Mouse (Mus musculus) lung, embryonic 15.5 days (tissue): ENCODE results near the gene Cdc42bpb. TPM values are rescaled to one million over a fixed set of nuclear protein-coding genes. Genes with fewer than 3 reads are reported as not detected.

ENCODE experiments used
- ATAC-seq: fragments of 200-750 bp; cut with Nextera tagmentation; 2 replicates; pipeline ENCODE4 v1.8.0; 2017; ENCODE audit warnings: moderate number of reproducible peaks, borderline replicate concordance; ENCODE audit not compliant: low FRiP score, low TSS enrichment; ENCODE audit errors: extremely low read depth
- H3K27ac ChIP-seq: fragments of 300-500 bp; sonication (generic); 2 replicates; pipeline ENCODE4 v1.5.1; 2015; ENCODE audit warnings: moderate library complexity, mild to moderate bottlenecking, inconsistent platforms
- H3K27me3 ChIP-seq: fragments of 300-500 bp; sonication (generic); 2 replicates; pipeline ENCODE4 v1.6.1; 2015; ENCODE audit warnings: inconsistent platforms
- H3K36me3 ChIP-seq: fragments of 300-500 bp; sonication (generic); 2 replicates; pipeline ENCODE4 v1.6.1; 2015; ENCODE audit warnings: inconsistent platforms
- H3K4me1 ChIP-seq: fragments of 300-500 bp; sonication (generic); 2 replicates; pipeline ENCODE4 v1.6.1; 2015; ENCODE audit warnings: inconsistent platforms
- H3K4me2 ChIP-seq: fragments of 300-500 bp; sonication (generic); 2 replicates; pipeline ENCODE4 v1.6.1; 2015; ENCODE audit warnings: inconsistent platforms, mild to moderate bottlenecking, moderate library complexity
- H3K4me3 ChIP-seq: fragments of 300-500 bp; sonication (generic); 2 replicates; pipeline ENCODE4 v1.5.1; 2015; ENCODE audit warnings: mild to moderate bottlenecking, inconsistent platforms
- H3K9ac ChIP-seq: fragments of 300-500 bp; sonication (generic); 2 replicates; pipeline ENCODE4 v1.6.1; 2015; ENCODE audit warnings: inconsistent platforms
- H3K9me3 ChIP-seq: fragments of 300-500 bp; sonication (generic); 2 replicates; pipeline ENCODE4 v1.6.1; 2016; ENCODE audit warnings: inconsistent platforms
- WGBS: fragments of 180-500 bp; shearing (Covaris S2); methylation state at CpG from one replicate; pipeline ENCODE4 v1.1.7; 2015; 5-methylcytosine and 5-hydroxymethylcytosine counted together
- polyA plus RNA-seq: library from polyadenylated mRNA; unstranded; fragments of >200 nt; fragmentation: Nextera tagmentation; extraction: Ambion mirVana; gene quantifications from 2 replicates; pipeline ENCODE4 v1.2.1, GENCODE M21; 2015

Gene Cdc42bpb
- polyA plus RNA-seq, result 31.8 and 32.2 TPM in 2 replicates

DNA sequence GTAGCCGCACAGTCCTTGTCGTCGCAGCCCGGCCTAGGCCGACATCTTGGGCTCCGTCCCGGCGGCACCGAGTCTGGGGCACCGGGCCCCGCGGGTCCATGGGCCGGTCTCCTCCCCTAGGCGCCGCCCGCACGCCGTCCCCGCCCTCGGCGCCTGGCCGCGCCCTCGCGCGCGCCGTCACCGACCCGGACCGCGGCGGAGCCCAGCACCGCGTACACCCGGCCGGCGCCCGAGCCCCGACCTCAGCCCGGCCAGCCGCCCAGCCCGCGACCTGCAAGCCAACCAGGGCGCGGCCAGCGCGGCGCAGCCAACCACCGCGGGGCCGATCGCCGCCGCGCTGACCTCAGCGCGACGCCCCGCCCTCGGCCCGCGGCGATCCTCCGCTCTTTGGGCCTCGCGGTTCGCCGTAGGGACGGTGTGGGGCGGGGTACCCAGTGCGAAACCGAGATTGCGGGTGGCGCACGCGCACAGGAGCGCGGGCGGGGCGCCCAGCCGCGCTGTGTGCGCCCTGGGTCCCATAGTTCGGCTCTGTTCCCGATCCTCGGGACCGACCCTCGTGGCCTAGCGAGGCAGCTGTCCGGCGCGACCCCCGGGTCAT, at the start of gene Cdc42bpb:
TSS of gene Cdc42bpb (minus strand) at position 343 of the 598 bp plus-strand sequence.
- Histone ChIP-seq H3K36me3 (no peaks in the 10 kb centered on the region), H3K27ac (peak within 1 kb of the TSS; percentile 93), H3K4me1 (peaks cover 31% of the 10 kb centered on the region), H3K9ac (peak within 1 kb of the TSS; percentile 93), H3K9me3 (no peaks in the 10 kb centered on the region), H3K4me2 (peak within 1 kb of the TSS; percentile 88), H3K4me3 (peak within 1 kb of the TSS; percentile 78), H3K27me3 (no peaks in the 10 kb centered on the region)
- under 1% methylated on average over 82 of the region's 94 CpGs for WGBS
- peak; percentile 93 for ATAC-seq

DNA sequence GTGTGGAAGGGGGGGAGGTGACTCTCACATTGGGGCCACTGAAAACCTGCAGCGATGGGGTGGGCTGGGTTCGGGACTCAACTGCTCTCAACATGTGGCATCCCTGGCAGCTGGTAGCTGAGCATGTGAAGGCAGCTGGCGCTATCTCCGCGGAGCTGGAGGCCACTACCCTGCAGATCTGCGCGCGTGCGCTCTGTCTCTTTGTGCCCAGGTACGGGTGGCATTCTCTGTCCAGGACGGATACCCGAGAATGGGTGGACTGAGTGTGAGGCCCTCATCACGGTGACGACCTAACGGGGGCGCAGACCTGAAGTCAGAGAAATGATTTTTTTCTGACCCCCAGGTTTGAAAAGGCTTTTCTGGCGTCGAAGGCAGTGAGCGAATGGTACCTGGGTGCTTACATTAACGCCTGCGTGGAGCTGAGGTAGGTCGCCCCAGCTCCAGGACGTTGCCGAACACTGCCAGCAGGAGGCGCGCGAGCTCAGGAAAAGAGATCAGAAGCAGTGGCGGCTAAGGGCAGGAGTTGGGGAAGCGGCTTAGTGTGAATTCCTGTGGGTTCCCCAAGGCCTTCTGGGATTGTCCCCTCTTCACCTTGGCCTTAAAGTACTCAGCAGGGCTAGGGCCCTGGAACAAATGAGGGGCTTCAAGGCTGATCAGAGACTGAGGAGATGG, 48.4 kb upstream of the Cdc42bpb start:
- peak; percentile 9; the same call in 1 of the 2 replicates for ATAC-seq
- Histone ChIP-seq H3K27me3 (peaks cover 88% of the 10 kb centered on the region), H3K36me3 (no peaks in the 10 kb centered on the region), H3K4me1 (peaks cover 59% of the 10 kb centered on the region), H3K4me3 (no peak overlapping the region), H3K9me3 (no peaks in the 10 kb centered on the region), H3K9ac (no peak overlapping the region), H3K4me2 (no peak overlapping the region), H3K27ac (no peak overlapping the region)
- 18% methylated on average over 29 of the region's 29 CpGs for WGBS

DNA sequence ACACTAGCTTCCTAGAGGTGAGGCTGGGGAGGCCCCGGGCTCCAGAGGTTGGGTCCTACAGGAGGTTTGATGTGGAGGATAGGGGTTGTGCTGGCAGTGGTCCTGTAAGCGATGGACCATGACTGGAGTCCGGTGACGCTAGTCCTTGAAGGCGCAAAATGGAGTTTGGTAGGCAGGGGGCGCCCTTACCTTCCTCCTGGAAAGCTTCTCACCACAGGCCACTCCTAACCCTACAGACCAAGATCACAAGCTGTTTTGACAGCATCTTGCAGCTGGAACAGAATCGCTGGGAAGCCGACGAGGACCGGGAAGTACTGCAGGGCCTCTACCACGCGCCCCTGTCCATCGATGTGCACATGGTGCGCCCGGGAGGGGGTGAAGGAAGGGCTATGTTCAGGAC, 47.7 kb upstream of the Cdc42bpb start:
- Histone ChIP-seq H3K27me3 (peaks cover 82% of the 10 kb centered on the region), H3K36me3 (no peaks in the 10 kb centered on the region), H3K4me3 (no peak overlapping the region), H3K4me2 (no peak overlapping the region; the same call in 1 of the 2 replicates), H3K27ac (no peak overlapping the region), H3K4me1 (peaks cover 59% of the 10 kb centered on the region), H3K9me3 (no peaks in the 10 kb centered on the region), H3K9ac (no peak overlapping the region)
- WGBS, result 2% methylated on average over 15 of the region's 15 CpGs
- no peak for ATAC-seq

DNA sequence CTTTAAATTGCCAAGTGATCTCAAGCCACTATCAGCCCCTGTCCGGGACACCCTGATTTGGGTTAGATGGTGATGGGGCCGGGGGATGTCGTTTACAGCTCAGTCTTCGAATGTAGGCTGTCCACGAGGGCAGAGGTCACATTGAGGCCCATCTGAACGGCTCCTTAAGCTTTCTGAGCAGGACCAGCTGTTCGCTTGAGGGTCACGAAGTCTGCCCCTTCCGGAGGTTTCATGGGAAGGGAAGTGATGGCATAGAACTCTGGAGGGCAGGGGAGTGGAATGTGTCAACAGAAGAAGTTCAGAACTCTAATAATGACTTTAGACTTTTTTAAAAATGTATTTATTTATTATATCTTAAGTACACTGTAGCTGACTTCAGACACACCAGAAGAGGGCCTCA, 47.0 kb upstream of the Cdc42bpb start:
- Histone ChIP-seq H3K27me3 (peaks cover 75% of the 10 kb centered on the region), H3K4me1 (peaks cover 52% of the 10 kb centered on the region), H3K27ac (no peak overlapping the region), H3K36me3 (no peaks in the 10 kb centered on the region), H3K9me3 (no peaks in the 10 kb centered on the region), H3K4me3 (no peak overlapping the region), H3K9ac (no peak overlapping the region), H3K4me2 (no peak overlapping the region)
- 25% methylated on average over 9 of the region's 9 CpGs for WGBS
- ATAC-seq, result no peak

DNA sequence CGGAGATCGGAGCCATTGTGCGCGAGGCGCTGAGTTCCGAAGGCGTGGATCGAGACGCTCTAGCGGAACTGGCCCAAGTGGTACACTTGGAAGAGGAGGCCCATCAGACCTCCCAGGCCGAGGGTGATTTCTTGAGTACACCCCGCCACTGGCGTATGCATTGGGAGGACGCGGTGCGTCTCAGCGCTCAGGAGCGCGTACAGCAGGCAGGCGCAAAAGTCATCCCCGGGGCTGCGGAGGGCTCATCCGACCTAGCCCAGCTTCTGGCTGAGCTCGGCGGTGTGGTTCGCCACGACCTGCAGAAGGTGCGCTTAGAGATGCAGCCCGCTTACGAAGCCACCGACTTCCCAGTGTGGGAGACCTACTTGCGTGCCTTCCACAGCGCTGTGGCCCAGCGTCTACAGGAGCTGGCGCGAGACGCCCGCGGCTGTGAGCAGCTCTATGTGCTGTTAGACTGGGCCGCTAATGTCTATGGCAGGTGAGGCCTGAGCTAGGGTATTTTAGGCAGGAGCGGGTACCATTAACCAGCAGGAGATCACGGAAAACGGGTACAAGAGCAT, 46.1 kb upstream of the Cdc42bpb start:
- H3K27ac ChIP-seq, result no peak overlapping the region
- H3K9ac ChIP-seq, result no peak overlapping the region
- H3K4me1 ChIP-seq, result peaks cover 43% of the 10 kb centered on the region
- 11% methylated on average over 43 of the region's 43 CpGs for WGBS
- no peaks in the 10 kb centered on the region for H3K9me3 ChIP-seq
- ATAC-seq, result no peak
- peaks cover 66% of the 10 kb centered on the region for H3K27me3 ChIP-seq
- 0 out of 2 replicates have a peak overlapping the region, but pooled peaks have one; percentile 5 for H3K4me3 ChIP-seq
- peak overlapping the region; percentile 41 for H3K4me2 ChIP-seq
- no peaks in the 10 kb centered on the region for H3K36me3 ChIP-seq

DNA sequence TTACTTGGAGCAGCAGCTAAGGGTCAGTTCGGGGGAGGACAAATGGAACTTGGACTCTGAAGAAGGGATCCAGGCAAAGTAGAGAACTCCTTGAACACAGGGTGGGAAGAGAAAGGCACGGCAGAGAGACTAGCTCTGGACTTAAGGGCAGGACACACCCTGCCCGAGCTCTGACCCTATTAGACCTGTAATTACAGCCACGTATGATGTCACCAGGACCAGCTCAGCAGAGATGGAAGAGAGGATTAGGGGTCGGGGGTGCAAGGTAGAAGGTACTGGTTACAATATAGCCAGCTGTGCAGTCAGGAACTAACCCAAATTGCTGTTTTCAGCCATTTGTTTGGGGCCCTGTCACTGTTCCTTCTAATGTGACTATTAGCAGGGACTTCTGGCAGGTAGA, 45.3 kb upstream of the Cdc42bpb start:
- ATAC-seq, result no peak
- H3K9ac ChIP-seq, result no peak overlapping the region
- H3K4me2 ChIP-seq, result no peak overlapping the region
- H3K4me1 ChIP-seq, result peaks cover 40% of the 10 kb centered on the region
- H3K36me3 ChIP-seq, result no peaks in the 10 kb centered on the region
- no peak overlapping the region for H3K4me3 ChIP-seq
- H3K27ac ChIP-seq, result no peak overlapping the region
- WGBS, result 70% methylated on average over 5 of the region's 5 CpGs
- no peaks in the 10 kb centered on the region for H3K9me3 ChIP-seq
- H3K27me3 ChIP-seq, result peaks cover 58% of the 10 kb centered on the region

DNA sequence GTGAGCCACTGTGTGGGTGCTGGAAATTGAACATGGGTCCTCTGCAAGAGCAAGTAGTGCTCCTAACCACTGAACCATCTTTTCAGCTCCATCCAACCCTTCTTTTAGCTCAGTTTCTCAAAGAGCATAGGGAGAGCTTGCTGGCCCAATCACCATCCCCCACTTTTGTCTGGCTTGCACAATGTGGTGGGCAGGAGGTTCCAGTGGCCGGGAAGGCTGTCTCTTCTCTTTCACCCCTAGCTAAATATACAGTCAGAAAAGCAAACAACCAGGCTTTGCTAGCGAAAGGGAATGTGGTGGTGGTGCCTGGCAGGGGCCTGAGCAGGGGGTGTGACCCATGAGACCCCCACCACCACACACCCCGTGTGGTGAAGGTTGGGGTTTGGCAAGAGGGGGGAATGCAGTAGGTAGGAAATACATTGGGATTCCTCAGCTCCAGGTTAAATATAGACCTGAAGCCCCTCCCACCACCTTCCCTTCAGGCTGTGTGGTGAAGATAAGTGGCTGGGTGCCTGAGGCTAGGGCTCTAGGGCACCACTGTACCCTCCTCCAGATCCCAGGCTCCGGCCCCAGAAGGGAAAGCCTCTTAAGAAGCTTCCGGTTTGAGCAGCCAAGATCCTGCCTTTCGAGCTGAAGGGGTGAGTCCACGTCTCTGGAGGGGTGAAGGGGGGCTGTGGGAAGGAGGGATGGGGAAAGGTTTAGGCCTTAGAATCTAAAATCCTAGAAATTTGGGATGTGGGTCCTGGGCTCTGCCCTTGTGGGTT, 43.6 kb upstream of the Cdc42bpb start:
- peaks cover 44% of the 10 kb centered on the region for H3K27me3 ChIP-seq
- WGBS, result 19% methylated on average over 7 of the region's 7 CpGs
- H3K36me3 ChIP-seq, result no peaks in the 10 kb centered on the region
- H3K9ac ChIP-seq, result no peak overlapping the region
- ATAC-seq, result peak; percentile 50
- no peak overlapping the region; the same call in 1 of the 2 replicates for H3K4me3 ChIP-seq
- H3K27ac ChIP-seq, result peak overlapping the region; percentile 30; the same call in 1 of the 2 replicates
- H3K9me3 ChIP-seq, result no peaks in the 10 kb centered on the region
- H3K4me2 ChIP-seq, result no peak overlapping the region
- peaks cover 52% of the 10 kb centered on the region for H3K4me1 ChIP-seq

DNA sequence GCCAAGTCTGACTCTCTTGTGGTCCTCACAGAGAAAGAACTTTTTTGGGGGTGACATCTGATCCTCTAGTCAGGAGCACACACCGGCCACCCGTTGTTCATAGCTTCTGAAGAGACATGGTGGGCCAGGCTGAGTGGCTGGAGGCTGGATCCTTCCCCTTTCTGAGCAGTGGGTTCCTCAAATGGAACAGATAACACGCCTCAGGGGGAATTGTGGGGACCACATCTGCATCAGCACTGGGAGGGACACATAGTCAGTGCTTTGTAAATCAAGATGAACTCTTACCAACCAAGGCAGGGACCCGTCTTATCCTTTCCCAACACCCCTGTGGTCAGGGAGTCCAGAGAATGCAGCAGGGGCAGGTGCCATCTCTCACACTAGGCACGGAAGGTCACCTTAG, 42.4 kb upstream of the Cdc42bpb start:
- H3K4me1 ChIP-seq, result peaks cover 44% of the 10 kb centered on the region
- ATAC-seq, result no peak
- 78% methylated on average over 5 of the region's 5 CpGs for WGBS

DNA sequence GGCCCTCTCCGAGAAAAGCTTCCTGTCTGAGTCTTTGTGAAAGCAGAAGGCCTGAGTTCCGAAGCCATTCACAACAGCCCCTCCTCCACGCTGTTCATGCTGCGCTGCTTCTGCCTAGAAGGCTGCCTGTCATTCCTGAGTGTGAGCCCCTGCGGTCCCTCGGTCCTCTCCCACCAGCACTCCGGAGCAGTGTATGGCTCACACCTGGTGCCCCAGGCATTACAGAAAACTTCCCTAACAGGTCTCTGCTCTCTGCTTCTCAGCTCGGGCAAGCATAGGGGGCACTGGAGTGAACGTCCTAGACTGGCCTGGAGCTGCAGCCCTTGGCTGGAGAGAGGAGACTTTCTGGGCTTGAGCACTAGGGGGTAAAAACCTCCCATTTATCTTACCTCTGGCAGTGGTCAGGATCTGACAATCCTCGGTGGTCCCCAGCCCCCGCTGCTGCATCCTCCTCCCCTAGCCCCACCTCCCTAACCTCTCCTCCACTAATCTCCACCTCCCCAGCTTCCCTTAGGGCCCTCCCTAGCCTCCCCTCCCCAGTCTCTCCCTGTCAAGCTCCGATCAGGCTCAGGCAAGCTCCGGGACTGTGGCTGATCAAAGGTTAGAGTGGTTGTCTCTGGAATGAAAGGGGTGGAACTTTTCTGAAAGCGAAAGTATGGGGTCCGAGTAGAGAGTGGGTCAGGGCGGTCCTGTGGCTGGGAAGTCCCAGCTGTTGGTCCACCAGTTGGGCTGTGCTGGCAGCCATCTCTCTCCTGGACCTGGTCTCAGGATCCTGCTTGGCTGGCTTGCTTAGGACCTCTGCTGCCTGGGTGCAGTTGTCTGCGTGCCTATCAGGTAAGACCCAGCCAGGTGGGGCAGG, 39.6 kb upstream of the Cdc42bpb start, which contains the start of gene Exoc3l4:
TSS of gene Exoc3l4 (plus strand) at position 97 of the 859 bp plus-strand sequence.
- peak within 1 kb of the TSS; percentile 42 for H3K9ac ChIP-seq
- H3K36me3 ChIP-seq, result no peaks in the 10 kb centered on the region
- WGBS, result 2% methylated on average over 17 of the region's 17 CpGs
- H3K27ac ChIP-seq, result peak within 1 kb of the TSS; percentile 79
- peaks cover 5% of the 10 kb centered on the region for H3K27me3 ChIP-seq
- peak within 1 kb of the TSS; percentile 41 for H3K4me3 ChIP-seq
- ATAC-seq, result peak; percentile 46
- no peaks in the 10 kb centered on the region for H3K9me3 ChIP-seq
- peaks cover 54% of the 10 kb centered on the region for H3K4me1 ChIP-seq
- peak within 1 kb of the TSS; percentile 71 for H3K4me2 ChIP-seq

More for the DNA sequence above, 42.4 kb upstream of the Cdc42bpb start:
- Histone ChIP-seq H3K4me2 (no peak overlapping the region), H3K27ac (no peak overlapping the region), H3K4me3 (no peak overlapping the region), H3K9ac (no peak overlapping the region), H3K27me3 (peaks cover 33% of the 10 kb centered on the region), H3K9me3 (no peaks in the 10 kb centered on the region), H3K36me3 (no peaks in the 10 kb centered on the region)

DNA sequence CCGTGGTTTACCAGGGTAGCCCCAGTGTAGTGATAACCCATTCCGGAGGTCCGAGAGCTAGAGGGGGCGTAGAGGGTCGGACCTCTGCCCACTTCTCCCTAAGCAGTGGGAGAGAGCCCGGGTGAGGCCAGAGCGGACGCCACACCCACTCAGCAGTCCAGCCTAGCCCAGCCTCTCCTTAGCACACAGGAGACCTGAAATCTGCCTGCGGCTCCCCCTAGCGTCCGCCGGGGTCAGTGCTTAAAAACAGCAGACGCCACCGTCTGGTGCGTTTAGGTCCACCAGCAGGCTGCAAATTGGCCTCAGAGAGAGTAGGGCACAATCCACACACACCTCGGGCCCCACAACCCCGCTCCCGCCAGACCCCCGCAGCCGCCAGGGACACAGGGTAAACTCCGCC, 35.8 kb upstream of the Cdc42bpb start:
- peak overlapping the region; percentile 34 for H3K4me3 ChIP-seq
- H3K9ac ChIP-seq, result peak overlapping the region; percentile 25; the same call in 1 of the 2 replicates
- H3K9me3 ChIP-seq, result no peaks in the 10 kb centered on the region
- peak overlapping the region; percentile 58 for H3K4me2 ChIP-seq
- no peaks in the 10 kb centered on the region for H3K36me3 ChIP-seq
- peaks cover 39% of the 10 kb centered on the region for H3K4me1 ChIP-seq
- peak overlapping the region; percentile 51 for H3K27ac ChIP-seq
- ATAC-seq, result peak; percentile 83
- H3K27me3 ChIP-seq, result peaks cover 13% of the 10 kb centered on the region; the same call in 1 of the 2 replicates
- under 1% methylated on average over 21 of the region's 21 CpGs for WGBS
